Mouse (Mus musculus): ENCODE measurements at regions not wholly inside any gene's neighbourhood (a gene's known extent, or its start where the extent isn't known, plus 50 kb on each side); places are given as distances from the start of the nearest gene placed in this dataset.
"Not testable (repeated sequence)": the region's sequence is repeated elsewhere in the genome, so short reads cannot be mapped to it uniquely, and the experiment has no call there.

GRCm38 (mm10) chr13:61710823-61711222 is 140.9 kb upstream of the Cts3 start:
- not testable (repeated sequence) for H3K27ac ChIP-seq (ENCODE audit: insufficient read depth, low read length); H3K36me3 ChIP-seq (ENCODE audit: control insufficient read depth, insufficient read depth, low read length); H3K27me3 ChIP-seq (ENCODE audit: control insufficient read depth, insufficient read depth, low read length); DNase-seq (ENCODE audit: low read depth in 1 of 2, low spot score in 2 of 2); H3K4me1 ChIP-seq (ENCODE audit: control insufficient read depth, insufficient read depth, insufficient read length); H3K4me3 ChIP-seq (ENCODE audit: extremely low read depth, insufficient read depth, insufficient read length)
- TF ChIP-seq CTCF (IDR thresholded peaks at IDR 0.05; ENCODE audit: extremely low read depth, insufficient read depth, insufficient read length, insufficient replicate concordance) = peak; percentile 7; the same call in 1 of the 2 replicates
- WGBS = 25% methylated on average over 11 of the region's 11 CpGs

- TF ChIP-seq POLR2A (IDR thresholded peaks at IDR 0.05; ENCODE audit: low read depth, low read length) = no peak
- TF ChIP-seq CTCF (IDR thresholded peaks at IDR 0.05; ENCODE audit: extremely low read depth, insufficient read depth, insufficient read length, insufficient replicate concordance) = no peak
- WGBS = 19% methylated on average over 41 of the region's 46 CpGs
- no peak for DNase-seq (ENCODE audit: low read depth in 1 of 2, low spot score in 2 of 2)
- H3K36me3 ChIP-seq (ENCODE audit: control insufficient read depth, insufficient read depth, low read length) = no peaks in the 10 kb centered on the region
- H3K4me3 ChIP-seq (ENCODE audit: extremely low read depth, insufficient read depth, insufficient read length) = no peak overlapping the region
- H3K4me1 ChIP-seq (ENCODE audit: control insufficient read depth, insufficient read depth, insufficient read length) = no peaks in the 10 kb centered on the region
- no peaks in the 10 kb centered on the region for H3K27me3 ChIP-seq (ENCODE audit: control insufficient read depth, insufficient read depth, low read length)
- H3K27ac ChIP-seq (ENCODE audit: insufficient read depth, low read length) = no peak overlapping the region
Observed at GRCm38 (mm10) chr13:61665729-61666128, 95.8 kb upstream of the Cts3 start.
